Mouse (Mus musculus) spleen, adult 2 months (tissue): ENCODE data around the gene Pitpnc1.

ENCODE experiments used
- CTCF ChIP-seq: fragments of 200-500 bp; IDR thresholded peaks from 2 replicates; pipeline ENCODE4 v1.5.1; 2011; ENCODE audit warnings: mild to moderate bottlenecking, inconsistent platforms; ENCODE audit not compliant: insufficient read depth, insufficient read length, insufficient replicate concordance; ENCODE audit errors: extremely low read depth
- POLR2A ChIP-seq: fragments of 200-500 bp; IDR thresholded peaks from 2 replicates; pipeline ENCODE4 v1.6.1; 2011; ENCODE audit warnings: low read depth, low read length, inconsistent platforms

DNA sequence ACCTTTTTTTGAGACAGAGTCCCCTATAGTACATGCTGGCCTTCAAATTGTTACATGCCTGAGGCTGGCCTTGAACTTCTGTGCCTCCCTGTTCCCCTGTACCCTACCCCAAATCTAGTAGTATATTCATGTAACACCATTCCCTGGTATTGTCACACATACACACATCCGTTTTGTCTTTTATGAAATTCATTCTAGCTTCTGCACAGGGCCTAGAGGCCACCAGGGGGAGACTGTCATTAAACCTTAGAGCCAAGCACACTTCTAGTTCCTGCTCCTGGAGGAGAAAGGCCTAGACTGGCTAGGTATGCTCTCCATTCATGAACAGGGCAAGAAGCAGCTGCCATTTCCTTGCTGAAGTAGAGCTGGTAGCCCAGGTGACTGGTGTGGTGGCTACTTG, 35.8 kb upstream of the Pitpnc1 start:
- TF ChIP-seq CTCF (no peak), POLR2A (no peak)
